Mouse (Mus musculus): Measurements from ENCODE around the gene Gm14698.
"Not testable (repeated sequence)": the region's sequence is repeated elsewhere in the genome, so short reads cannot be mapped to it uniquely, and the experiment has no call there.

Gm14698 gene

GRCm38 (mm10) chrX:68821059-68821458 lies at the start of gene Gm14698:
TSS of gene Gm14698 (plus strand) at chrX:68821093.
- not testable (repeated sequence) for DNase-seq

- not testable (repeated sequence) for DNase-seq
Observed at GRCm38 (mm10) chrX:68820449-68820848, 444 bp upstream of the Gm14698 start.

GRCm38 (mm10) chrX:68839548-68840444 lies 18.9 kb downstream of the Gm14698 start:
- no peak for DNase-seq

- no peak for DNase-seq
Observed at GRCm38 (mm10) chrX:68865145-68865544, 44.3 kb downstream of the Gm14698 start.
